Mouse (Mus musculus): ENCODE data around the gene Gramd1b. TPM values are rescaled to one million over a fixed set of nuclear protein-coding genes. Genes with fewer than 3 reads are reported as not detected.
"Not testable (repeated sequence)": the region's sequence is repeated elsewhere in the genome, so short reads cannot be mapped to it uniquely, and the experiment has no call there.

Gene Gramd1b
- polyA plus RNA-seq, 1 experiment from 2014 or later, result 2.3 TPM

GRCm38 (mm10) chr9:40505471-40506312, 25.5 kb downstream of the Gramd1b start:
- Histone ChIP-seq H3K27me3 (ENCODE audit: low read depth, poor library complexity, severe bottlenecking) (no peaks in the 10 kb centered on the region), H3K9me3 (replicated peaks) (no peaks in the 10 kb centered on the region), H3K4me1 (no peaks in the 10 kb centered on the region), H3K27ac (replicated peaks) (no peak overlapping the region), H3K36me3 (no peaks in the 10 kb centered on the region), H3K4me3 (no peak overlapping the region)
- no peak for DNase-seq (ENCODE audit: low spot score)
- 86% methylated on average over 11 of the region's 11 CpGs for WGBS

- no peaks in the 10 kb centered on the region for H3K4me1 ChIP-seq
- no peak overlapping the region for H3K27ac ChIP-seq (replicated peaks)
- no peak overlapping the region for H3K4me3 ChIP-seq
- 88% methylated on average over 5 of the region's 5 CpGs for WGBS
- no peaks in the 10 kb centered on the region for H3K36me3 ChIP-seq
- no peak for DNase-seq (ENCODE audit: low spot score)
- no peaks in the 10 kb centered on the region for H3K9me3 ChIP-seq (replicated peaks)
- H3K27me3 ChIP-seq (ENCODE audit: low read depth, poor library complexity, severe bottlenecking), result no peaks in the 10 kb centered on the region
These were observed 26.3 kb downstream of the Gramd1b start for GRCm38 (mm10) chr9:40504886-40505285.

- H3K4me3 ChIP-seq, result no peak overlapping the region
- H3K27ac ChIP-seq (replicated peaks), result no peak overlapping the region
- H3K27me3 ChIP-seq (ENCODE audit: low read depth, poor library complexity, severe bottlenecking), result no peaks in the 10 kb centered on the region
- DNase-seq (ENCODE audit: low spot score), result no peak
- no peaks in the 10 kb centered on the region for H3K36me3 ChIP-seq
- no peaks in the 10 kb centered on the region for H3K4me1 ChIP-seq
- no peaks in the 10 kb centered on the region for H3K9me3 ChIP-seq (replicated peaks)
These were observed 30.5 kb downstream of the Gramd1b start for GRCm38 (mm10) chr9:40500691-40501090.

- not testable (repeated sequence) for H3K27ac ChIP-seq (replicated peaks); DNase-seq (ENCODE audit: low spot score); H3K4me3 ChIP-seq; H3K36me3 ChIP-seq; H3K9me3 ChIP-seq (replicated peaks); H3K4me1 ChIP-seq; H3K27me3 ChIP-seq (ENCODE audit: low read depth, poor library complexity, severe bottlenecking)
- WGBS, result 79% methylated on average over 7 of the region's 7 CpGs
These were observed 48.7 kb downstream of the Gramd1b start for GRCm38 (mm10) chr9:40482351-40483084.

GRCm38 (mm10) chr9:40481271-40481670, 49.9 kb downstream of the Gramd1b start:
- H3K9me3 ChIP-seq (replicated peaks), result no peaks in the 10 kb centered on the region
- DNase-seq (ENCODE audit: low spot score), result no peak
- 70% methylated on average over 3 of the region's 3 CpGs for WGBS
- no peaks in the 10 kb centered on the region for H3K4me1 ChIP-seq
- H3K36me3 ChIP-seq, result no peaks in the 10 kb centered on the region
- no peak overlapping the region for H3K4me3 ChIP-seq
- no peaks in the 10 kb centered on the region for H3K27me3 ChIP-seq (ENCODE audit: low read depth, poor library complexity, severe bottlenecking)
- no peak overlapping the region for H3K27ac ChIP-seq (replicated peaks)

GRCm38 (mm10) chr9:40479333-40479732, 51.9 kb downstream of the Gramd1b start:
- H3K4me3 ChIP-seq, result no peak overlapping the region
- DNase-seq (ENCODE audit: low spot score), result peak; percentile 32
- no peaks in the 10 kb centered on the region for H3K9me3 ChIP-seq (replicated peaks)
- 51% methylated on average over 4 of the region's 4 CpGs for WGBS
- H3K27me3 ChIP-seq (ENCODE audit: low read depth, poor library complexity, severe bottlenecking), result no peaks in the 10 kb centered on the region
- H3K36me3 ChIP-seq, result no peaks in the 10 kb centered on the region
- no peaks in the 10 kb centered on the region for H3K4me1 ChIP-seq
- no peak overlapping the region for H3K27ac ChIP-seq (replicated peaks)

- H3K9me3 ChIP-seq (replicated peaks), result no peaks in the 10 kb centered on the region
- WGBS, result 86% methylated on average over 9 of the region's 9 CpGs
- H3K27ac ChIP-seq (replicated peaks), result no peak overlapping the region
- no peaks in the 10 kb centered on the region for H3K36me3 ChIP-seq
- H3K4me1 ChIP-seq, result no peaks in the 10 kb centered on the region
- H3K4me3 ChIP-seq, result no peak overlapping the region
- no peak for DNase-seq (ENCODE audit: low spot score)
- no peaks in the 10 kb centered on the region for H3K27me3 ChIP-seq (ENCODE audit: low read depth, poor library complexity, severe bottlenecking)
These were observed 52.9 kb downstream of the Gramd1b start for GRCm38 (mm10) chr9:40478146-40478900.

- Histone ChIP-seq H3K27ac (replicated peaks) (no peak overlapping the region), H3K27me3 (ENCODE audit: low read depth, poor library complexity, severe bottlenecking) (no peaks in the 10 kb centered on the region), H3K9me3 (replicated peaks) (no peaks in the 10 kb centered on the region), H3K4me3 (no peak overlapping the region), H3K4me1 (no peaks in the 10 kb centered on the region), H3K36me3 (no peaks in the 10 kb centered on the region)
- DNase-seq (ENCODE audit: low spot score), result no peak
- 88% methylated on average over 2 of the region's 2 CpGs for WGBS
These were observed 53.6 kb downstream of the Gramd1b start for GRCm38 (mm10) chr9:40477611-40478010.

- Histone ChIP-seq H3K27me3 (ENCODE audit: low read depth, poor library complexity, severe bottlenecking) (no peaks in the 10 kb centered on the region), H3K4me3 (no peak overlapping the region), H3K9me3 (replicated peaks) (no peaks in the 10 kb centered on the region), H3K27ac (replicated peaks) (no peak overlapping the region), H3K36me3 (no peaks in the 10 kb centered on the region), H3K4me1 (no peaks in the 10 kb centered on the region)
- no peak for DNase-seq (ENCODE audit: low spot score)
- 91% methylated on average over 11 of the region's 11 CpGs for WGBS
These were observed 55.1 kb downstream of the Gramd1b start for GRCm38 (mm10) chr9:40476098-40476497.

GRCm38 (mm10) chr9:40472961-40473510, 58.1 kb downstream of the Gramd1b start:
- Histone ChIP-seq H3K4me3 (no peak overlapping the region), H3K9me3 (replicated peaks) (no peaks in the 10 kb centered on the region), H3K27me3 (ENCODE audit: low read depth, poor library complexity, severe bottlenecking) (no peaks in the 10 kb centered on the region)

GRCm38 (mm10) chr9:40469403-40470137, 61.6 kb downstream of the Gramd1b start:
- no peak for DNase-seq (ENCODE audit: low spot score)
- Histone ChIP-seq H3K27ac (replicated peaks) (no peak overlapping the region), H3K27me3 (ENCODE audit: low read depth, poor library complexity, severe bottlenecking) (no peaks in the 10 kb centered on the region), H3K4me3 (no peak overlapping the region), H3K9me3 (replicated peaks) (no peaks in the 10 kb centered on the region), H3K36me3 (no peaks in the 10 kb centered on the region), H3K4me1 (peaks cover 7% of the 10 kb centered on the region; the same call in 1 of the 2 replicates)
- WGBS, result 79% methylated on average over 15 of the region's 15 CpGs

More at GRCm38 (mm10) chr9:40472961-40473510, 58.1 kb downstream of the Gramd1b start:
- Histone ChIP-seq H3K36me3 (no peaks in the 10 kb centered on the region), H3K27ac (replicated peaks) (no peak overlapping the region), H3K4me1 (no peaks in the 10 kb centered on the region)
- no peak for DNase-seq (ENCODE audit: low spot score)
- WGBS, result 91% methylated on average over 9 of the region's 9 CpGs

GRCm38 (mm10) chr9:40466782-40467181, 64.4 kb downstream of the Gramd1b start:
- no peak for DNase-seq (ENCODE audit: low spot score)
- WGBS, result 72% methylated on average over 7 of the region's 7 CpGs

More at GRCm38 (mm10) chr9:40466782-40467181, 64.4 kb downstream of the Gramd1b start:
- Histone ChIP-seq H3K36me3 (no peaks in the 10 kb centered on the region), H3K27ac (replicated peaks) (no peak overlapping the region), H3K9me3 (replicated peaks) (no peaks in the 10 kb centered on the region), H3K4me3 (no peak overlapping the region), H3K27me3 (ENCODE audit: low read depth, poor library complexity, severe bottlenecking) (no peaks in the 10 kb centered on the region), H3K4me1 (peaks cover 15% of the 10 kb centered on the region)
